Mouse (Mus musculus) cerebellum, adult 9-10 months (tissue): ENCODE measurements at regions not wholly inside any gene's neighbourhood (a gene's known extent, or its start where the extent isn't known, plus 50 kb on each side); places are given as distances from the start of the nearest gene placed in this dataset.

ENCODE experiments used
- DNase-seq: peaks from one replicate; pipeline ENCODE4 v3.0.0; 2022

DNA sequence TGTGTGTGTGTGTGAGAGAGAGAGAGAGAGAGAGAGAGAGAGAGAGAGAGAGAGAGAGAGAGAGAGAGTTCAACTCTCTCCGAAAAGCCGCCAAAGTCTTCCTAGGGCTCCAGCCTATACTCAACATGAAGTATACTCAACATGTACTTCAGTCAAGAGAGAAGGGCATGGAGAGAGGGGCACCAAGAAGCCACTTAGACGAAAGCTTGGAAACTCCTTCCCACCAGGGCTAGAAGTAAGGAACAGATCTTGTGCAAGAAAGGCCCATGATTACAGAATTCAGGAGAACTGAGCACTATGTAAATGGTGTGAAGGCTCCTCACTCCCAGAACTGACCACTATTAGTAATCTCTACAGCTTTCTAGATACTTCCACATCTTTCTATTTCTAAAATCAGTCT, 467.4 kb upstream of the Hs6st1 start:
- DNase-seq, result no peak

DNA sequence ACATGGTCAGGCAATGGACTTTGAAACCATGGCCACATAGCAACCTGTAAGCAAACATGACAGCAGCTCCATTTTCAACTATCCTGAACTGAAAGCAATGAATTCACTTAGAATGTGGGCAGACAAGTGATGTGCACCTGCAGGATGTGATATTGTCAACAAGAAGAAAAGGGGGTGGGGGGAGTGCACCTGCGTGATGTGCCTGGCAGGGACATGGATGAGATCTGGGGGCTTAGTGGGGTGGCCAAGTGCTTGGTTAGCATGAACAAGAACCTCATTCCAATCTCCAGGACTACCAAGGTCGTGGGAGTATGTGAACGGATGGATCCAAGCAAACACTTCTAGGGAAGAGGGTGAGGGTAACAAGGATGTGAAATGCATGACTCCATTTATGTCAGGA, 453.1 kb upstream of the Hs6st1 start:
- no peak for DNase-seq

- no peak for DNase-seq
Observed at GRCm38 (mm10) chr1:35619476-35619875, 448.7 kb upstream of the Hs6st1 start.

- no peak for DNase-seq
Observed at GRCm38 (mm10) chr1:35642595-35642994, 425.6 kb upstream of the Hs6st1 start.

DNA sequence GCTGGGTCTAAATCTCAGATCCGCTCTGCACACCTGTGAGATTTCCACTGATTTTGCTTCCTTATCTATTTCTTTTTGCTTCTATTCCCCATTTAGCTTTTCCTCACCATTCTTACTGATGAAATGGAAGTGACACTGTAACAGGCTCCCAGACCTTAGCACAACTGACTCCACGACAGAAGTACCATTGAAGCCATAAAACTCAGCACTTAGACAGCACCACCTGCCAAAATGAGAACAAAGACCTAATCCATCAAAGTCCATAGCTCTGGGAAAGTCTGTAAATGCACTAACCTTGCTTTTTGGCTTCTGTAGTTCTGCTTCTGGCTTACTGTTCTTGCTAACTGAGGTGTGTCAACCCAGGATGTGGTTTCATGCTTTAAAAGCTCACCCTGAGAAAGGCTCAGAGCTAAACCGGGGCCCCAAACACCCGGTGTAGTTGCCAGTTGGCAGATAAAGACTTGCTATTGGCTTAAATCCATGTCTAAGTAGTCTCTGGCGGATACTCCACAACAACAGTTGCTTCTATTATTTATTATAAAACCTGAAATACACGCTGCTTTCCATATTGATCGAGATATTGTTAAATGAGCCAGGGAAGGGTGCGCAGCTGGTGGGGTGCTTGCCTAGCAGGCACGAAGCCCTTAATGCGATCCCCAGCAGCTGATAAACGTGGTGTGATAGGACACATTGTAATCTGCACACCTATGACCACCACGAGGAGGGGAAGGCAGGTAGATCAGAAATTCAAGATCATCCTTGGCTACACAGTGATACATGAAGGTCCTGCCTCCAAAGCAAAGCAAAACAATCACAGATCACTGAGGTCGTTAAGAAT, 414.9 kb upstream of the Hs6st1 start:
- DNase-seq, result peak; percentile 23

- no peak for DNase-seq
Observed at GRCm38 (mm10) chr1:35663006-35663405, 405.2 kb upstream of the Hs6st1 start.

DNA sequence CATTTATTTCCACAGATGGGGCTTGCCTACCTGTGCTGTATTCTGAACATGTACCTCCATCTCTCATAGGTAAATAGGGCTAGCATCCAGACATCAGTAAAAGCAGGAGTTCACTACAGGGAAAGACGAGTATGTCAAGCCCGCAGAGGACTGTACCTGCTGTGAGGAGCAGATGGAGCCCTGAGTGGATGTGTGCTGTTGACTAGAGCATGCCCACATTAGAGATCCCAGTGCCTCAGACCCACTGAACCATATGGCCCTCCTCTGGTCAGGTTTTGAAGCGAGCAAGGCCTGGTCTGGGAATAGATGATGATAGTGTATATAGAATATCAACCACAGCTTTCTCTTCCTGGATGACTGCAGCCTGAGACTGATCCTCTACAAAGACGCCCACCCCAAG, 394.7 kb upstream of the Hs6st1 start:
- DNase-seq, result peak; percentile 82

GRCm38 (mm10) chr1:35673992-35674391, 394.2 kb upstream of the Hs6st1 start:
- DNase-seq, result no peak

- peak; percentile 38 for DNase-seq
Observed at GRCm38 (mm10) chr1:35682511-35682949, 385.7 kb upstream of the Hs6st1 start.

- DNase-seq, result no peak
Observed at GRCm38 (mm10) chr1:35685651-35686050, 382.5 kb upstream of the Hs6st1 start.

- DNase-seq, result no peak
Observed at GRCm38 (mm10) chr1:35694349-35694748, 373.9 kb upstream of the Hs6st1 start.

DNA sequence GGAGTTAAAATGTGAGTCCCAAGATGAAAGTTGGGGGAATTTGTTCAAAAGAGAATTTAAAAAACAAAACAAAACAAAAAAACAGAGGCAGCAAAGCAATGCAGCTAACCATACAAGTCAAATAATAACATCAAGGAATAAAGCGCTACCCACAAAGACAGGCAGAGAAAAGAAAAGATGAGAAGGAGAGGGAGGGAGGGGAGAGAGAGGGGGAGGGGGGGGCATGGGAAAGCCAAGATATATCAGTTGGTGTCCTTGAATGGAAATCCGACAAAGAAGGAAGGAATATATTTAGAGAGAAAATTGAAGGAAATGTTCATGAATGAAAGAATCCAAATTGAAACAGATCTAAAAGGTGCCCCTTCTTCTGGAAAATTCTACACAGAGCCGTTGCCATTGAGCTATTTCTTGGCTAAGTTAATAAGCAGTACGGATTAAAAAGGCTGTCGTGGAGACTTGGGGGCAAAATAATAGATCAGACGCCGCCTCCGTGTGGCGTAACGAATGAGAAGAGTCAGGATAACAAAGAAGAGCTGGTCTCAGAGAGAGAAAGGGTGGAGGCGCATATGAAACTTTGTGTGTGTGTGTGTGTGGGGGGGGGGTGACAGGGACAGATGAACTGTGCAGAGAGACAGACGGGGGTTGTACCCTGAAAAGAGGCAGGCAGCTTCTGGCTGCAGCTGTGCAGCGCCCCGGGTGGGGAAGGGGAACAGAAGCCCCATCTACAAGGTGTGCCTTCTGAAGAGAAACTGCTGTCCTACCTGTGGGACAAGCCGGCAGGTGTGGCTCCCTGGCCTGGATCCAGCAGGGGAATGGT, 373.2 kb upstream of the Hs6st1 start:
- DNase-seq, result no peak

DNA sequence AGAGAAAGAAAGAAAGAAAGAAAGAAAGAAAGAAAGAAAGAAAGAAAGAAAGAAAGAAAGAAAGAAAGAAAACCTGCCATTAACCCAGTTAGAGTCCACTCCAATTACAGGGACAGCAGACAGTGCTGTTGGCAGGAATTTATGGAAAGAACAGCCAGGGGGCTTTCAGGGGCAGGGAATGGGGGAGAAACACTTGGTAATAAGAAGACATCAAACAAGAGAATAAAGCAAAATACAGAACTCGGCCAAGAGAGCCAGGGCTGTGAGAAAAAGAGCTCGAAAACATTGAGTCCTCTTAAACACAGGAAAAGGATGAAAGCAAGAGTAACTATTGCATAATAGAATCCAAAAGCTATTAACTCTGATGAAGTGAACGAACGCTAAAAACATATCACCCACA, 371.0 kb upstream of the Hs6st1 start:
- no peak for DNase-seq

GRCm38 (mm10) chr1:35697834-35698500, 370.2 kb upstream of the Hs6st1 start:
- DNase-seq, result no peak

- no peak for DNase-seq
Observed at GRCm38 (mm10) chr1:35702585-35702984, 365.6 kb upstream of the Hs6st1 start.

DNA sequence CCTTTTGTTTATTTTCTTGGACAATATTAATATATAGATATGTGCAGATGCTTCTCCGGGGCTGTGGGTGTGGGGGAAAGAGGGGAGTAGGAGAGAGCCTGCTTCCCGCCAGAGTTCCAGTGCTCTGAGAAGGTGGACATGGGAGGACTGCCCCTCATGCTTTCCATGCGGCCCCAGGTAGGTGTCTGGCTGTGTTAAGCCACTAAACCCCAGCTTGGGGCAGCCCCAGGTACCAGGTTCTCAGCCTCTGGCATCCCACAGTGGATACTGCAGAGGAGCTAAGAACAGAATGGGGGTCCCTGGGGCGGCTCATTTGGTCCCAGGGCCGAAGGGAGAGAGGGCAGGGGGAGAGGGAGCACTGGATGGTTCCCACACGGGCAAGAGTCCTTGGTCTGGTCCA, 361.9 kb upstream of the Hs6st1 start:
- DNase-seq, result no peak

GRCm38 (mm10) chr1:35708176-35708788, 359.9 kb upstream of the Hs6st1 start:
- DNase-seq, result no peak

GRCm38 (mm10) chr1:35709214-35709613, 359.0 kb upstream of the Hs6st1 start:
- DNase-seq, result no peak

DNA sequence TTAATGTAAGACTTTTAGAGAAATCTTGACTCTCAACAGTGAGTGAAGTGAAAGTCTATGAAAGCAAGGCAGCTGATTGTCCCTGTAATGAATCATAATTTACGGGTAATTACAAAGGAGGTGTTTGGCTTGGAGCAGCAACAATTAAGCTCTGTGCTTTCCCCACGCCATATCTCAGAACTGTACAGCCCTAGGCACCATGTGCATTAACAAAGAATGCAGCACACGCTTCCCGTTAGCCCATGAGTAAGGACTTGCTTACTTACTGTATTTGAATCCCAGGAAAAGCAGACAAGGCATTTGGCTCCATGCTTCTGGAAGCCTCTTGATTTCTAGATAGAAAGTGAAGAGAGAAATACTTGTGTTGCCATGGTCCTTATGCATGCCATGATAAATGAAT, 354.2 kb upstream of the Hs6st1 start:
- no peak for DNase-seq

- DNase-seq, result no peak
Observed at GRCm38 (mm10) chr1:35715931-35716330, 352.3 kb upstream of the Hs6st1 start.

GRCm38 (mm10) chr1:35717166-35717565, 351.0 kb upstream of the Hs6st1 start:
- DNase-seq, result no peak

- DNase-seq, result no peak
Observed at GRCm38 (mm10) chr1:35717659-35718058, 350.5 kb upstream of the Hs6st1 start.

GRCm38 (mm10) chr1:35720063-35720462, 348.1 kb upstream of the Hs6st1 start:
- DNase-seq, result no peak
